Mouse (Mus musculus) kidney, embryonic 14.5 days (tissue): ENCODE data around the gene Gjc1. TPM values are rescaled to one million over a fixed set of nuclear protein-coding genes. Genes with fewer than 3 reads are reported as not detected.

Experiments used
- ATAC-seq: fragments of 200-750 bp; cut with Nextera tagmentation; 2 replicates; pipeline ENCODE4 v1.8.0; 2017; ENCODE audit warnings: moderate number of reproducible peaks, mild to moderate bottlenecking, moderate TSS enrichment, moderate library complexity; ENCODE audit not compliant: low FRiP score, low TSS enrichment
- H3K27ac ChIP-seq: fragments of 300-500 bp; sonication (generic); 2 replicates; pipeline ENCODE4 v1.5.1; 2014; ENCODE audit warnings: low read depth, mild to moderate bottlenecking, low read length, moderate library complexity, mixed read lengths
- H3K27me3 ChIP-seq: fragments of 300-500 bp; sonication (generic); 2 replicates; pipeline ENCODE4 v1.6.1; 2014; ENCODE audit warnings: mild to moderate bottlenecking, low read length; ENCODE audit not compliant: control insufficient read depth, insufficient read depth
- H3K36me3 ChIP-seq: fragments of 300-500 bp; sonication (generic); 2 replicates; pipeline ENCODE4 v1.6.1; 2014; ENCODE audit warnings: low read length, mixed read lengths; ENCODE audit not compliant: control insufficient read depth, insufficient read depth
- H3K4me1 ChIP-seq: fragments of 300-500 bp; sonication (generic); 2 replicates; pipeline ENCODE4 v1.6.1; 2014; ENCODE audit warnings: low read length, mixed read lengths; ENCODE audit not compliant: control insufficient read depth, insufficient read depth
- H3K4me2 ChIP-seq: fragments of 300-500 bp; sonication (generic); replicated peaks from 2 replicates; pipeline ENCODE4 v1.6.1; 2014; ENCODE audit warnings: low read depth, mild to moderate bottlenecking, low read length
- H3K4me3 ChIP-seq: fragments of 300-500 bp; sonication (generic); 2 replicates; pipeline ENCODE4 v1.5.1; 2014; ENCODE audit warnings: mild to moderate bottlenecking, low read length
- H3K9ac ChIP-seq: fragments of 300-500 bp; sonication (generic); 2 replicates; pipeline ENCODE4 v1.6.1; 2014; ENCODE audit warnings: low read depth, mild to moderate bottlenecking, low read length, moderate library complexity
- H3K9me3 ChIP-seq: fragments of 300-500 bp; sonication (generic); 2 replicates; pipeline ENCODE4 v1.6.1; 2016; ENCODE audit warnings: low read length; ENCODE audit not compliant: control insufficient read depth
- WGBS: fragments of 180-500 bp; shearing (Covaris S2); extraction: QIAGEN DNeasy Blood & Tissue Kit; methylation state at CpG from one replicate; pipeline ENCODE4 v1.1.7; 2014; 5-methylcytosine and 5-hydroxymethylcytosine counted together
- polyA plus RNA-seq: library from polyadenylated mRNA; unstranded; fragments of >200 nt; fragmentation: Nextera tagmentation; extraction: Ambion mirVana; gene quantifications from 2 replicates; pipeline ENCODE4 v1.2.1, GENCODE M21; 2014

Gene Gjc1
- polyA plus RNA-seq, 1 experiment from 2014 or later = 63.0 TPM

DNA sequence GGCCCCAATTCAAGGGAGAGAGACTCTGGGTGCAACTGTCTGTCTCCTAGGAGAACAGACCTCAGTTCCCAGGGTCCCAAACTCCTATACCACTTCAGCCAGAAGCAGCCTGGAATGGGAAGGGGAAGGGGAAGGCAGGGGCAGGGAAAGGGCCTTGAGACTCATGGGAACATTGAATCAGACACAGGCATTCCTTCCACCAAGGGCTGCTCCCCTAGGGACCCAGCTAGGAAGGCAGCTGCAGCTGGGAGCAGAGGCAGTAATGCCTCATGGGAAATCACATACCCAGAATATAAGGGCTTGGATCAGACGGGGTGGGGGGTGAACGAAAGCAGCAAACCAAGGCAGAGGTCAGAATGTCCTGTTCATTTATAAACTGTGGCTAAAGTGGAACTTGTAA lies 18.6 kb upstream of the Gjc1 start:
- Histone ChIP-seq H3K27ac (no peak overlapping the region), H3K9ac (no peak overlapping the region), H3K4me3 (no peak overlapping the region), H3K4me1 (peaks cover 2% of the 10 kb centered on the region; the same call in 1 of the 2 replicates), H3K27me3 (no peaks in the 10 kb centered on the region), H3K9me3 (no peaks in the 10 kb centered on the region), H3K36me3 (peaks cover 60% of the 10 kb centered on the region), H3K4me2 (no peak overlapping the region)
- no peak for ATAC-seq
- WGBS = 95% methylated on average over 2 of the region's 2 CpGs

DNA sequence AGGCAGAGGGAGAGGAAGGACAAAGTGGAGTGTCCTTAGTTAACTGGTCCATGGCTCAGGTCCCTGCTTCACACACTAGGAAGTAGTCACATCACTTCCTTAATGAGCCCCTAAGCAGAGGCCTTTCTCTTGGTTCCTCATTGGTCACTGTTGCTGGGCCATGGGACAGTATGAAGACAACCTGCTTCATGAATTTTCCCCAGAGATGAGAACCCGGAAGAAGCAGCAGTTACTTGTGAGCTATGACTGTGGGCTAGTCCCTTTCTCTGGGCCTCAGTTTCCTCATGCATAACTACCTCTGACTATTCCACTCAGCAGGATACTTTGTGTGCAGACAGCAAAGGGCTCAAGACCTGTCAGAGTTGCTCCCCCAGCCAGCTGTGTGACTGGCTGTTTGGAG lies 17.9 kb upstream of the Gjc1 start:
- H3K27me3 ChIP-seq = no peaks in the 10 kb centered on the region
- no peak overlapping the region for H3K9ac ChIP-seq
- no peak overlapping the region for H3K4me2 ChIP-seq
- H3K9me3 ChIP-seq = no peaks in the 10 kb centered on the region
- H3K4me3 ChIP-seq = no peak overlapping the region
- H3K27ac ChIP-seq = no peak overlapping the region
- H3K36me3 ChIP-seq = peaks cover 53% of the 10 kb centered on the region
- no peak for ATAC-seq
- WGBS = 91% methylated on average over 1 of the region's 1 CpGs
- peaks cover 7% of the 10 kb centered on the region; the same call in 1 of the 2 replicates for H3K4me1 ChIP-seq

DNA sequence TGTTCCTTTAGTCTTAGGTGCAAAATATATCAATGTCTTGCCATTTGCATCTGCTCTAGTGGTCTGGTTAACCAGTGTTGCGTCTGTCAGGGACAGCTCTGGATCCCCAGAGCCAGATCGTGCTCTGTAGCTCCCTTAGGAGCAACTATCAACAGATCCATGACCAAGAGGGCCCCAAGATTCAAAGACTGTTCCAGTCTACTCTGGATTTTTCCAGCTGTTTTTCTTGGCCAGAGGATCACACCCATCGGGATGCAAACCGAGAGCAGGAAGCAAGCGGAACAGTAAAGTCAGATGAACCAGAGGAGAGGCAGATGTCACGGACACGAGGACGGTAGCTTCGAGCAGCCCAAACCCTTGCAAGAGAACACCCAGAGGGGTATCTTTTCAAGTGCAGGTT lies 16.6 kb upstream of the Gjc1 start:
- H3K9ac ChIP-seq = no peak overlapping the region
- peaks cover 7% of the 10 kb centered on the region; the same call in 1 of the 2 replicates for H3K4me1 ChIP-seq
- H3K4me2 ChIP-seq = no peak overlapping the region
- WGBS = 86% methylated on average over 9 of the region's 9 CpGs
- peaks cover 41% of the 10 kb centered on the region for H3K36me3 ChIP-seq
- no peak for ATAC-seq
- H3K9me3 ChIP-seq = no peaks in the 10 kb centered on the region
- no peaks in the 10 kb centered on the region for H3K27me3 ChIP-seq
- H3K27ac ChIP-seq = no peak overlapping the region
- no peak overlapping the region for H3K4me3 ChIP-seq

DNA sequence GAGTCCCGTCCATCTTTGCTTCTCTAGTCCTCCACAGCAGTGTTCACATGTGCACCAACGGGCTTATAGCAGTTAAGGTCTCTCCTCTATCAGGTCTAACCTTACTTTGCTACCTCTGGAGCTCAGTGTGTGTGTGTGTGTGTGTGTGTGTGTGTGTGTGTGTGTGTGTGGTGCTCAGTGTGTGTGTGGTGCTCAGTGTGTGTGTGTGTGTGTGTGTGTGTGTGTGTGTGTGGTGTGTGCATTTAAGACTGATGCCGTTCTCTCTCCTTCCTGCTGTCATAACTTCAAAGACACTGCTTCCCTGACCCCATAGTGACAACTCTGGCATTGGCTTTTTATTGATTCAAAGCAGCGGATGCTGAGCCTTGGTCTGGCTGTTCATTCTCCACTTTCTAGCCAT lies 16.0 kb upstream of the Gjc1 start, which contains the start of gene Higd1b:
TSS of gene Higd1b (plus strand) at position 301 of the 400 bp plus-strand sequence.
- WGBS = 77% methylated on average over 4 of the region's 4 CpGs

DNA sequence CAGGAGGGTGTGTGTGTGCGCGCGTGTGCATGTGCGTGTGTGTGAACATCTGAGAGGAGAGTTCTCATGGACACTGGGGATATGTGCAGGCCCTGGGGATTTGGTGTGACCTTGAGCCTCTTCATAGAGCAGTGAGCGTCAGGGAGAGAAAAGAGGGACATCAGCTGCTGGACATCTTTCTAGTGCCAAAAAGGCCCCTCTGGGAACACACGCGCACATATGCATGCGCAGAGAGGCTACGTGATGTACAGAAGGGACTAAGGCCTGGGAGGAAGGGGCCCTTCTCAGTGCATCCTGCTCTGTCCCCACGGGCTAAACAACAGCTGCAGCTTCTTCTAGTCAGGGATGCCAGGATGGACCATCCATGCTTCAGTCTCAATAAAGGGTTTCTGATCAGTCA lies 14.7 kb upstream of the Gjc1 start:
- Histone ChIP-seq H3K27me3 (no peaks in the 10 kb centered on the region), H3K4me1 (peaks cover 7% of the 10 kb centered on the region; the same call in 1 of the 2 replicates), H3K4me3 (no peak overlapping the region), H3K9ac (no peak overlapping the region; the same call in 1 of the 2 replicates), H3K36me3 (peaks cover 23% of the 10 kb centered on the region), H3K27ac (no peak overlapping the region), H3K4me2 (no peak overlapping the region), H3K9me3 (no peaks in the 10 kb centered on the region)
- ATAC-seq = no peak
- 87% methylated on average over 10 of the region's 10 CpGs for WGBS

More for the DNA sequence above, 16.0 kb upstream of the Gjc1 start, which contains the start of gene Higd1b:
- Histone ChIP-seq H3K4me2 (no peak within 1 kb of the TSS), H3K9me3 (no peaks in the 10 kb centered on the region), H3K36me3 (peaks cover 36% of the 10 kb centered on the region), H3K27ac (no peak within 1 kb of the TSS), H3K4me3 (no peak within 1 kb of the TSS), H3K4me1 (peaks cover 7% of the 10 kb centered on the region; the same call in 1 of the 2 replicates), H3K27me3 (no peaks in the 10 kb centered on the region), H3K9ac (no peak within 1 kb of the TSS; the same call in 1 of the 2 replicates)
- no peak for ATAC-seq

DNA sequence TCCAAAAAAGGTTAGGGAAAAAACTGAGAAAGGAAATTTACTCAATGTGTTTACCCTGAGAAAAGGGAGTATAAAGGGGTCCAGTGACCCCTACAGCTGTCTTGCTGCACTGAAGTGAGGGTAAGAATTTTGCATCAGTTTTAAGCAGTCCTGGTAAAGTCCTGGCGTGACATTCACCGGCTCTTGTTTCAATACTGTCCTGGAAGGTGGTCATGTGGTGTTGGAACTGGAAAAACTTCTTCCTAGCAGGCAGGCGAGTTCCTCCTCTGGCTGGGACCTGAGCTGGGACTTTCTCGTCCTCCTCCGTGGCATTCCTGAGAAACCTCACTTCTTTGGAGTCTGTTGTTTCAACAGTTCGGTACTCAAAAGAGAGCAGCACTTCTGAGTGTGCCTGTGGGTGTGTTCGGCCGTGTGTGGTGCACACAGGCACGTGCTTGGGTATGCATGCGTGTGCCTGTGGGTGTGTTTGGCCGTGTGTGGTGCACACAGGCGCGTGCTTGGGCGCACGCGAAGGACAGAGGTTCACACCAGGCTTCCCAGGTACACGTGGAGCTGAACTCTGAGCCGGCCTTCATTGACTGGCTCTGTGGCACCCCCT lies 13.3 kb upstream of the Gjc1 start:
- ATAC-seq = peak; percentile 68
- Histone ChIP-seq H3K36me3 (peaks cover 9% of the 10 kb centered on the region), H3K27me3 (no peaks in the 10 kb centered on the region), H3K4me3 (no peak overlapping the region), H3K4me2 (no peak overlapping the region), H3K27ac (no peak overlapping the region), H3K4me1 (peaks cover 7% of the 10 kb centered on the region; the same call in 1 of the 2 replicates), H3K9ac (no peak overlapping the region), H3K9me3 (no peaks in the 10 kb centered on the region)
- 50% methylated on average over 18 of the region's 18 CpGs for WGBS

DNA sequence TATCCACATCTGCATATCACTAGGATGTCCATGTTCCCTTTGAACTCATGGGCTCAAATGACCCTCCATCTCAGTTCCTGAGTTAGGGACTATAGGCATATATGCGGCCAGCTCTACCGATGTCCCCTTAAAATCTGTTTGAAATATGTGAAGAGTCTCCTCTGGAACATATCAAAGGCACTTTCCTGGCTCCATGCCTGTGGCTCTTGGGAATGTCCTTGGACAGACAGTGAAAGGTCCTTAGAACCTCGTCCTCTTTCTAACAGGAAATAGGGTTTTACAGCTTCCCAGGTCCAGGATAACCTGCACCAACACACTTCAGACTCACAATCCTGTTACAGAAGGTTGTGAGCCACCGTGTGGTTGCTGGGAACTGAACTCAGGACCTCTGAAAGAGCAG lies 10.8 kb upstream of the Gjc1 start:
- H3K4me2 ChIP-seq = no peak overlapping the region

DNA sequence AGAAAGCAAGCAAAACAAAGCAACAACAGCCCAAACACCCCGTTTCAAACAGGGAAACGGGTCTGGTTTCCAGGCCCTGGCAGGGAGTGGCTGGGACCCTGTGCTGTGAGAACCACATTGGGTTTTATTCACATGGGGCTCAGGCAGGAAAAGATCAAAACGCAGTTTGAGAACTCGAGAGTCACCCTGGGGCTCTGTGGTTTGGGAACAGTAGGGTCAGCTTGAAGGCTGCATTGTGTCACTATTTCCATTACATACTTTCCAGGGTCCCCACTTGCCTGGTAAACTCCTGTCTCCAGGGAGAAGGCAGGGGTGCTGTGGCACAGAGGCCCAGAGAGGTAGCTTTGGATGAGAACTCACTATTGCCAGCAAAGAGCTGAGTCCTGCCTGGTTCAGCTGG lies 7.6 kb upstream of the Gjc1 start:
- no peaks in the 10 kb centered on the region for H3K36me3 ChIP-seq
- no peak overlapping the region for H3K4me2 ChIP-seq
- H3K27ac ChIP-seq = no peak overlapping the region
- H3K9ac ChIP-seq = no peak overlapping the region
- no peaks in the 10 kb centered on the region for H3K27me3 ChIP-seq
- no peak overlapping the region for H3K4me3 ChIP-seq
- no peaks in the 10 kb centered on the region for H3K9me3 ChIP-seq
- WGBS = 59% methylated on average over 4 of the region's 4 CpGs
- H3K4me1 ChIP-seq = no peaks in the 10 kb centered on the region
- no peak for ATAC-seq

More for the DNA sequence above, 10.8 kb upstream of the Gjc1 start:
- Histone ChIP-seq H3K36me3 (no peaks in the 10 kb centered on the region), H3K27me3 (no peaks in the 10 kb centered on the region), H3K9ac (no peak overlapping the region), H3K4me1 (peaks cover 7% of the 10 kb centered on the region; the same call in 1 of the 2 replicates), H3K4me3 (no peak overlapping the region), H3K9me3 (no peaks in the 10 kb centered on the region), H3K27ac (no peak overlapping the region)
- no peak for ATAC-seq
- WGBS = 69% methylated on average over 4 of the region's 4 CpGs

DNA sequence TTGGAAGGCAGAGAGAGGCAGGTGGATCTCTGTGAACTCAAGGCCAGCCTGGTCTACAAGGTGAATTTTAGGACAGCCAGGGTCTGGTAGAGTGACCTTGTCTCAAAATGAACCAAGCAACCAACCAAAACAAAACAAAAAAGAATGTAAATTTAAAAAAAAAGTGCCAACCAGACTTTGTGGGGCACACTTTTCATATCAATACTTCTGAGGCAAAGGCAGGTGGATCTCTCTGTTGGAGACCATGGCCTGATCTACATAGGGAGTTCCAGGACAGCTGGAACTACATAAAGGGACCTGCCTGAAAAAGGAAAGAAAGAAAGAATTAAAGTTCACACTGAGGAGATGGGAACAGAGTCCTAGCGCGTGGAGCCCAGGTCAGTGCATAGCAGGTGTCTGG lies 7.0 kb upstream of the Gjc1 start:
- H3K4me1 ChIP-seq = no peaks in the 10 kb centered on the region
- no peaks in the 10 kb centered on the region for H3K27me3 ChIP-seq
- H3K4me2 ChIP-seq = no peak overlapping the region
- WGBS = 71% methylated on average over 2 of the region's 2 CpGs
- H3K4me3 ChIP-seq = no peak overlapping the region
- no peaks in the 10 kb centered on the region for H3K36me3 ChIP-seq
- no peak overlapping the region for H3K9ac ChIP-seq
- no peaks in the 10 kb centered on the region for H3K9me3 ChIP-seq
- ATAC-seq = no peak
- H3K27ac ChIP-seq = no peak overlapping the region
